Mouse (Mus musculus): ENCODE results near the gene Myh9. TPM values are rescaled to one million over a fixed set of nuclear protein-coding genes. Genes with fewer than 3 reads are reported as not detected.

The Myh9 gene
- 100 to 1,000 TPM; 270 to 287 TPM for total RNA-seq (2021)
- long read RNA-seq, experiment 1, full-length matches to known transcripts = 19 of 33 reads
- long read RNA-seq, experiment 1, partial matches to known transcripts = 10 of 33 reads
- long read RNA-seq, experiment 1, other reads (novel, unspliced or antisense) = 4 of 33 reads
- long read RNA-seq, experiment 2, full-length matches to known transcripts = 10 of 44 reads
- long read RNA-seq, experiment 2, partial matches to known transcripts = 33 of 44 reads
- long read RNA-seq, experiment 2, other reads (novel, unspliced or antisense) = 1 of 44 reads

GRCm38 (mm10) chr15:77842047-77842843, at the start of gene Myh9:
Gene Myh9, minus strand, starts transcription at chr15:77842175.
- DNase-seq (ENCODE audit: low spot score in 2 of 2) = peak; percentile 96 to 97

- DNase-seq (ENCODE audit: low spot score in 2 of 2) = no peak
Measured at GRCm38 (mm10) chr15:77891766-77892165, 49.8 kb upstream of the Myh9 start.

- no peak for DNase-seq (ENCODE audit: low spot score in 2 of 2)
Measured at GRCm38 (mm10) chr15:77889761-77890422, 47.9 kb upstream of the Myh9 start.

- DNase-seq (ENCODE audit: low spot score in 2 of 2) = peak; percentile 25 to 38
Measured at GRCm38 (mm10) chr15:77888286-77888685, 46.3 kb upstream of the Myh9 start.

- DNase-seq (ENCODE audit: low spot score in 2 of 2) = no peak
Measured at GRCm38 (mm10) chr15:77887093-77887488, 45.1 kb upstream of the Myh9 start.

- no peak for DNase-seq (ENCODE audit: low spot score in 2 of 2)
Measured at GRCm38 (mm10) chr15:77886369-77887092, 44.6 kb upstream of the Myh9 start.

- DNase-seq (ENCODE audit: low spot score in 2 of 2) = no peak
Measured at GRCm38 (mm10) chr15:77885945-77886344, 44.0 kb upstream of the Myh9 start.

GRCm38 (mm10) chr15:77885159-77885558, 43.2 kb upstream of the Myh9 start:
- no peak for DNase-seq (ENCODE audit: low spot score in 2 of 2)

- peak in 1 of 2 experiments; percentile 22 for DNase-seq (ENCODE audit: low spot score in 2 of 2)
Measured at GRCm38 (mm10) chr15:77883697-77884010, 41.7 kb upstream of the Myh9 start.

GRCm38 (mm10) chr15:77882797-77883696, 41.1 kb upstream of the Myh9 start:
- peak in 1 of 2 experiments; percentile 19 for DNase-seq (ENCODE audit: low spot score in 2 of 2)

- no peak for DNase-seq (ENCODE audit: low spot score in 2 of 2)
Measured at GRCm38 (mm10) chr15:77882297-77882696, 40.3 kb upstream of the Myh9 start.

- no peak for DNase-seq (ENCODE audit: low spot score in 2 of 2)
Measured at GRCm38 (mm10) chr15:77881698-77882097, 39.7 kb upstream of the Myh9 start.

- no peak for DNase-seq (ENCODE audit: low spot score in 2 of 2)
Measured at GRCm38 (mm10) chr15:77880738-77881137, 38.8 kb upstream of the Myh9 start.

GRCm38 (mm10) chr15:77879756-77880155, 37.8 kb upstream of the Myh9 start:
- DNase-seq (ENCODE audit: low spot score in 2 of 2) = no peak

- DNase-seq (ENCODE audit: low spot score in 2 of 2) = no peak
Measured at GRCm38 (mm10) chr15:77877209-77877608, 35.2 kb upstream of the Myh9 start.

- no peak for DNase-seq (ENCODE audit: low spot score in 2 of 2)
Measured at GRCm38 (mm10) chr15:77876716-77877115, 34.7 kb upstream of the Myh9 start.

GRCm38 (mm10) chr15:77875953-77876352, 34.0 kb upstream of the Myh9 start:
- DNase-seq (ENCODE audit: low spot score in 2 of 2) = no peak

- no peak for DNase-seq (ENCODE audit: low spot score in 2 of 2)
Measured at GRCm38 (mm10) chr15:77874807-77875206, 32.8 kb upstream of the Myh9 start.

- no peak for DNase-seq (ENCODE audit: low spot score in 2 of 2)
Measured at GRCm38 (mm10) chr15:77874310-77874709, 32.3 kb upstream of the Myh9 start.

GRCm38 (mm10) chr15:77873564-77873963, 31.6 kb upstream of the Myh9 start:
- no peak for DNase-seq (ENCODE audit: low spot score in 2 of 2)
